Mouse (Mus musculus): Measurements from ENCODE around the gene Muc4. TPM values are rescaled to one million over a fixed set of nuclear protein-coding genes. Genes with fewer than 3 reads are reported as not detected.

Muc4 gene
- total RNA-seq, 1 experiment from 2014 or later = not detected

DNA sequence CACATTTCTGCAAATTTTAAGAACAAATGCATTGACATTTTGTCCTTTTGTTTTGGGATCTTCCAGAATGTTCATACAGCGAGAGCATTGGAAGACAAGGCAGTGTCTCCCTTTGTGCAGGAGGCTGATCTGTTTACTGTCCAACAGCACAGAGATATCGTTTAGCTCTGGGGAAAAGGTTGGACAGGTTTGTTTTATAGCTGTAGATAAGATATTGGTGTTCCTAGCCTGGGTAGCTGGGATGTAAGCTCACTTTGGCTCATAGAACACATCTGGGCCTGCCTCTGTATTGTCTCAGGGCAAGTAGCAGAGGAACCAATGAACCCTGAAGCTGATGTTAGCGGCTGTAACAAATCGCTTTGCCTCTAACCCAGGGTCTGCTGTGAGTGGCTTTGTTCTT, 11.9 kb upstream of the Muc4 start:
- ATAC-seq (replicated peaks; ENCODE audit: low read depth, poor library complexity, severe bottlenecking) = no peak

DNA sequence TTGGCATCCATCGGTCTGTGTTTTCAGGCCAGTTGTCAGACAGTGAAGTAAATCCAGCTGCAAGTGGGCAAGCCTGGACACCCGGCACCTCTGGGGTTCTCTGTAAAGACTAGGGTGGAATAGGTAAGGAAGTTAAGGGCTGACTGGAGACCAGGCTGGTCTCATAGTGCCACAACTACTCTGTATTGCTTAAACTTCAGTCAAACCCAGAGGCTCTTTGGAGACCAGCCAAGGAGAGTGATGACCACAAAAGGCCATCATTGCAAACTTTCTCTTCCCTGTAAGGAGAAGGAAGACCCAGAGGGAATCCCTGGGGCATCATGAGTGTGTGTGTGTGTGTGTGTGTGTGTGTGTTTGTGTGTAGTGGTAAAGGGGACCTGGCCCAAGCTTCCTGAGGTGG, 11.4 kb upstream of the Muc4 start:
- ATAC-seq (replicated peaks; ENCODE audit: low read depth, poor library complexity, severe bottlenecking) = no peak

DNA sequence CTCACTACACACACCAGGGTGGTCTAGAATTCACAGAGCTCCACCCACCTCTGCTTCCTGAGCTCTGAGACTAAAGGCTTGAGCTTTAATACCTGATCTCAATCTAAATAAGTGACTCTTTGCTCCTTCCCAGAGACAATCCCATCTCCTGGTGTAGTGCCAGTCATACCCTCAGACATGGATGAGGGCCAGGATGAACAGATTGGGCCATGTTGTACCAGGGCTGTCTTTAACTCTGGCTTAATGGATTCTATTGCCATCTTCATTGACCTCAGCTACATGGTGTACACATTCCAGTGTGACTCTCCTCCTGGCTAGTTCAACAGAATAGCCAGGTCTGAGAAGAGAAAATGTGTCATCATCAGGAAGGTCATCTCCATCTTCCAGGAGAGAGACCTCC, 9.2 kb upstream of the Muc4 start:
- no peak for ATAC-seq (replicated peaks; ENCODE audit: low read depth, poor library complexity, severe bottlenecking)

DNA sequence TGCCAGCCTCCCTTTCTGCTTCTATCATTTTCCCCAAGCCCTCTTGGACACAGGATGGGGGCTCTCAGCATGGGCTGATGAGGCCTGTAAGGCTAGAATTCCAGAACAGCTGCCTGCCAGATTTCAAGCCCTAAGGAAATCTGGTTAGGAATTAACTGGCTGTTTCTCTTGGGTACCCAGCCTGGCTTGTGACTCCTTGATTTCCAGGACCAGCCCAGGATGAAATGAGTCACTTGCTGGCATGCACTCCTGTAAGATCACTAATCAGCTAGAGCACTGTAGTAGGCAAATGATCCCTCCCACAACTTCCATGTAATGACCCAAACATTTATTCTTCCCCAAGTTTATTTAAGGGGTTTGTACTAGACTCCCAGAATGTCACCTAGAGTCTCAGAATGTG, 7.4 kb upstream of the Muc4 start:
- ATAC-seq (replicated peaks; ENCODE audit: low read depth, poor library complexity, severe bottlenecking) = no peak

DNA sequence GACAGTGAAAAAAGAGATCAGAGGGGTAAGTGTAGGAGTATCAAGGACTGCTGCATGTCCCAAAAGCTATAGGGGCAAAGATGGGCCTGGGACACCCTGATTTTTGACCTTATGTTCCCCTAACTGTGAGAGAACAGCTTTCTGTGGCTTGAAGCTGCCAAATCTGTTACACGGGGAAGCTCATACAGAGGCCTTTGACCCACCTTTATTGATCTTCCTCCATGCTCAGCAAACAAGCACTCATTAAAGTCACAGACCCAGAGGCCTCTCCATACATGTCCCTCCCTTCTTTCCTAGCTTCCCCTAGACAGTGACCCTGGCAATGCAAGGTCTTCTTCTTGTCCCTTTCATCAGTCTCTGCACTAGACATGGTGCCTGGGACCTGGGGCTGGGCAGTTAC, 7.0 kb upstream of the Muc4 start:
- no peak for ATAC-seq (replicated peaks; ENCODE audit: low read depth, poor library complexity, severe bottlenecking)

DNA sequence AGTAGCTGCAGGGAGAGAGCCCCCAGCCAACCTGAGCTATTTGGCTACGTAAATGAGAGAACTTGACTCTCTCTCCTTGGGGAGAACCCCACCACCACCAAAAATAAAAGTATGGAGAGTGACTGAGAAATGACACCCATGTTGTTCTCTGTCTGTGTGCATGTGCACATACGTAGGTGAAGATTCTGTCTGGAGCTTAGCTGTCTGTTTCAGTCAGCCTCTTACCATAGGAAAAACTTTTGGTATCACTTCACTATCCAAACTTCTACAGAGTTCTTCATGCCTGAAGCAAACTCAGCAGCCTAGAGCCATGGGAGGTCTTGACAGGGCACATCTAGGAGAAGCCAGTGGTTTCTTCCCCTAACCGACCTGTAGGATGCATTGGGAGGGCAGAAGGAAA, 2.5 kb upstream of the Muc4 start:
- no peak for ATAC-seq (replicated peaks; ENCODE audit: low read depth, poor library complexity, severe bottlenecking)

DNA sequence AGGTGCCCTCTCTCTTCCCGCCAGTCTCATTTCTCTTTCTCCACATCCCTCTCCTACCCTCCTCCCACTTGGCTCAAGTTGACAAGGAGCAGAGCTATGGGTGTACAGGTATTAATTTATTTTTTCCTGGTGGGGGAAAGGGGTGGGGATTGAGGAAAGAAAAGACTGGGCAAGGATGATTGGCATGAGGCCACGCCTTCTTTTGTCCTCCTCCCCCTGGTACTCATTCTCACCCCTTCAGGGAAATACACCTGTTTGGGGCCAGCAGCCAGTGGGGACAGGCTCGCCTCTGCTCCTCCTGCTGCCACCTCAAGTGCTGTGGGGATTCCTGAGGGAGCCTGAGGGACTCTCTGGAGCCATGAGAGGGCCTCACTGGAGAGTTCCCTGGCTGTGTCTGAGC, 336 bp downstream of the Muc4 start:
- ATAC-seq (replicated peaks; ENCODE audit: low read depth, poor library complexity, severe bottlenecking) = no peak

DNA sequence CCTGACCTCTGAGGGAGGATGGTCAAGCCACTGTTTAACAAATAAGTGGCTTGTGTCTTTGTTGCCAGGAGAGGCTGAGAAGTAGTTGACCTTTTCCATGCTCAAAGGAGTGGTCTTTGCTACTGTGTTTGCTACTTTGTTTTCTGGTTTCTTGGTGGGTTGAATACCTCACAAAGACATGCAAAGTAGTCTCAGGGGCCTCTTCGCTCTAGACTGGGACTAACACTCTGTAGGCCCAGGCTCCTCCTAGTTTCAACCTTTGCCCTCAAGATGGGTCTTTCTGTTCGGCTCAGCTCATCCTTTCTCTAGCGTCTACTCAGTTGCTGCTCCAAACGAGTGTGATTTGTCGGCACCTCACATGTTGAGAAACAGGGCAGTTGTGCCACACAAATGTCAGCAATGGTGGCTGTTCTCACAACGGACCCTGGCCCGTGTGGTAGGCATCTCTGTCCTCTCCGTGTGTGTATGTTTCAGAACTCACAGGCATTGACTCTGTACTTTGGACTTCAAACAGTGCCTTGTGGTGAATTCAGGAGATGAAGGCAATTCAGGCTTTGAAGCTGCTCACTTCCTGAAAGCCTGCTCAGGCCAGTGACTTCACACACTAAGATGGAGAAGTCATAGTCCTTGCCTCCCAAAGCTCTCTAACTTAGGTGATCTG, 4.4 kb downstream of the Muc4 start:
- no peak for ATAC-seq (replicated peaks; ENCODE audit: low read depth, poor library complexity, severe bottlenecking)

DNA sequence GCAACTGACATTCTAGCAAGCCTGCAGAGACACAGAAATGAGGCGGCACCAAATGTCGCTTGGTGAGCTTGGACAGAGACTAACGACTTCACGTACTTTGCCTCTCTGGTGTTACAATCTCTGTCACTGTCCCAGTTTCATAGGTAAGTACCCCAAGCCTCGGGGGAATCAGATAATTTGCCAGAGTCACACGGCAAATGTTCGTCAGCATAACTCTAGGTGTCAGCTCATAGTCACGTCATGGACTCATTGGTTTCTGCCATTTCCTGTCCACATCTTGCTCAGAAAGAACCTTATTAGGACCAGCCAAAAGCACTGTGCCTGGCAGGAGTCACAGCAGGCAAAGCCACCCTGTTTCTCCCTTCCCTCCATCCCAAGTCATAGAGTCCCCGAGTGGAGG, 5.7 kb downstream of the Muc4 start:
- no peak for ATAC-seq (replicated peaks; ENCODE audit: low read depth, poor library complexity, severe bottlenecking)

DNA sequence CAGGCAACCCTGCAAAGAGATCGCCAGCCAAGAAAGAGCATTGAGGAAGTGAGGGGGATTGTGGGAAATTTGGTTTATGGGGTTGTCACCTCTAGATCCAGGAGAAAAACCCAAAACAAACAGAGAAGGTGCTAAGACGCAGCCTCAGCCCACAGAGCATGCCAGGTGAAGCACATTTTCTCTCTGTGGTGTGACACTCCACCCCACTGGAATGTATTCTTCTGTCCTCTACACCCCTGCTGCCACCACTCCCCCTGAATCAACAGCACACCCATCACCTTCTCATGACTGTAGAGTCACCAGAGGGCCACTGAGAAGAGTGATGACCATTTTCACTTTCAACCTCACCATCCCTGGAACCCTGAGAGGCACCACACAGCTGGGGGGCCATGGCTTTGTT, 7.0 kb downstream of the Muc4 start:
- no peak for ATAC-seq (replicated peaks; ENCODE audit: low read depth, poor library complexity, severe bottlenecking)

DNA sequence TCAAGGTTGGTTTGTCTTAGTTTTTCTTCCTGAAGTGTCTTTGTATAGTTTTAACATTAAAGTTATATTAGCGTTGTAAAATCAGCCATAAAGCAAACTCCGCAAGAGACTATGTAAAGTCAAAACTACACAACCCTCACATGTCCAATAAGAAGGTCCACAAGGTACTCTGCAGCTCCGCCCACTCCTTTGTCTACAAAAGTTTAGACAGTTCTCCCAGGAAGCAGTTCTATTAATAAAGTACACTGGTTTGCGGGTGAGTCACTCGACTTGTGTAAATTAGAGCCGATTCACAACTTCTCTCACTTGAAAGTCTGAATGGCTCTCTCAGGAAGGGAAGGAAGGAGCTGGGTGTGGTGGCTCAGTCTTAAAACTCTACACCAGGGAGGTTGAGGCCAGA, 10.2 kb downstream of the Muc4 start:
- ATAC-seq (replicated peaks; ENCODE audit: low read depth, poor library complexity, severe bottlenecking) = no peak

DNA sequence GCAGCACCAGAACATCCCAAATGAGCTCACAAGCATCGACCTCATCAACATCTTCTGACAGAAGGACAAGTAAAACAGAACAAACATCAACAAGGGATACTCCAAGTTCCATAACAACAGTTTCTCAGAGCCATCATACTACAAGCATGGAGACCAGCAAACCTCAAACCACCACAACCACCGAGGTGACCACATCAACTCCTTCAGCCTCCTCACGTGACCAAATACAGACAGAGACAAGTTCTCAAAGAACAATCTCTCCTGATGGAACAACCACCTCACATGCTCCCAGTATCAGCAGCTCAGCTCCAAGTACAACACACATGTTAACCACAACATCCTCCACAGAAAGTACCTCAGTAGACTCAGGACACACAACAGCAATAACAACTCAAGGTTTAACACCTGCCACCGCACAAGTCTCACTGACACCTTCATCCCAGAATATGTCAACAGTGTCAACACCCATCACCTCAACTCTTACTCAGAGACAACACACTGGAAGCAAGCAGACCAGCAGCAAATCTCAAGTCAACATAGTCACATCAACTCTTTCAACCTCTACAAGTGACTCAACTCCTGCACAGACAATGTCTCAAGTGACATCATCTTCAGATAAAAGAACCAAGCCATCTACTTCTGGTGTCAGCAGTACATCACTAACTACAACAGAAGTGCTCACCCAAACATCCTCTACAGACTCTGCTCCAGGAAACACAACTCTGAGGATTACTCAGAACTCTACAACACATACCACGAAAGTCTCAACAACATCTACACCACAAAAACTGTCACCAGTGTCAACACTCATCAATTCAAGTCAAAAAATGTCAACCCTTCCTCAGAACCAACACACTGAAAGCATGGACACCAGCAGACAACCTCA, 14.8 kb downstream of the Muc4 start:
- no peak for ATAC-seq (replicated peaks; ENCODE audit: low read depth, poor library complexity, severe bottlenecking)

DNA sequence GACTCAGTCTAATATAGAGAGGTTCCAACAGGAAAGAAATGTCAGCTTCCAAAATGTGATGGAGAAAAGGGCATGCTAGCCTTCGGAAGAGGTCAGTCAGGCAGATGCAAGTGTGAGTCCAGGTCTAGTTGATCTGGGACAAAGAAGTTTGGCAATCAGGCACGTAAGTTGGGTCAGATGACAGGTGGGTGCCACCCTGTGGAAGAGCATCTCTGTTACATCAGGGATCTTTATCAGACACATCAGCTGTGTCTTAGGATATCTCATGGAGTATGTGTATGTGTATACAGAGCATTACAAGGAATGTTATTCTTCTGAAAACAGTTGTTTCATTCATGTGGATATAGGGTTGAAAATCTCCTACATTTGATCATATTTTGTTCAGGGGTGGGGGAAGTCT, 28.9 kb downstream of the Muc4 start:
- ATAC-seq (replicated peaks; ENCODE audit: low read depth, poor library complexity, severe bottlenecking) = no peak

DNA sequence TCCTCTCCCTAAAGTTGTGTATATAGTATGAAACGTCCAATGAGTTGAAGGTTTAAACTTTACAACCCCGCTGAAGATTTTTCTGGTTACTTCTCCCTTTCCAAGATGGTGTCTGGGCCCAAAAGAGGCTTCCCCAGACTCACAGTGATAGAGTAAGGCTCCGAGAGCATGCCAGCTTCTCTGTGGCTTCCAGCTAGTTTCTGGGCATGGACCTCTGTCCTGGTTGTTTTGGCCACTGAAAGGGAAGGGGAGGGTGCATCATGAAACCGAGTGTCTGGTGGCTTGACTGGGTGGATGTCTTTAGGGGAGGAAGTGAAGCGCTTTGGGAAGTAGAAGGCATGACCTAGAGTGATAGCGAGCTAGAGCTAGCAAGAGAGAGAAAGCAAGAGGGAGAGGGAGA, 29.3 kb downstream of the Muc4 start:
- no peak for ATAC-seq (replicated peaks; ENCODE audit: low read depth, poor library complexity, severe bottlenecking)

DNA sequence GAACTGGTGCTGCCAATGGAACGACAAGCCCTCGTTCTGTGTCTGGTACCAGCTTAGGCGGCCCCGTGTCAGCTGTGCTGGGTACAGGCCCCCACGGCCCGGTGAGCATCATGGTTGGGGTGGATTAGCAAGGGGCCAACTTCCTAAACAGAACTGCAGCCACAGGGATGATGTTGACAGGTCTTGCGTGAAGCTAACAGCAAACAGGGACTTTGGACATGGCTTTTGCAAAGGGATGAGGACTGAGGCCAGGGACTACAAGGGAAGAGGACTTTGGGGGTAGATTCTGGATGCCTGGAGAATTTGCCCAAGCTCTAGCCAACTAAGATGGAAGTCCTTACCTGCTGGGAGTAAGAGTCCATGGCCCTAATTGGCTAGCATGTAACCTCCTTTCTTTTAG, 31.2 kb downstream of the Muc4 start:
- no peak for ATAC-seq (replicated peaks; ENCODE audit: low read depth, poor library complexity, severe bottlenecking)

DNA sequence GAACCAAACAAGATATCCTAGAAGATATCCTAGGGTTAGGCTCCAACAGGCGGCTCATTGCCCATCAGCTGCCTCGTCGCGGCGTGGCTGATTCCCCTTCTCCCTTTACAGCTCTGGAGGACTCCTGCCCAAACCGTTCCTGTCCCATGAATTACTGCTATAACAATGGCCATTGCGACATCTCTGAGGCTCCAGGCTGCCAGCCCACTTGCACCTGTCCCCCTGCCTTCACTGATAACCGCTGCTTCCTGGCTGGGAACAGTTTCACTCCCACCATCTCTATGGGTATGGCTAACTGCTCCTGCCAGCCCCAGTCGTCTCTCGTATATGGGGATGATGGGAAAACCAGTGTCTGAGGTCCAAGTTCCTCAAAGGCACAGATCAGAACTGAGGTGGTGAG, 41.0 kb downstream of the Muc4 start:
- ATAC-seq (replicated peaks; ENCODE audit: low read depth, poor library complexity, severe bottlenecking) = no peak

DNA sequence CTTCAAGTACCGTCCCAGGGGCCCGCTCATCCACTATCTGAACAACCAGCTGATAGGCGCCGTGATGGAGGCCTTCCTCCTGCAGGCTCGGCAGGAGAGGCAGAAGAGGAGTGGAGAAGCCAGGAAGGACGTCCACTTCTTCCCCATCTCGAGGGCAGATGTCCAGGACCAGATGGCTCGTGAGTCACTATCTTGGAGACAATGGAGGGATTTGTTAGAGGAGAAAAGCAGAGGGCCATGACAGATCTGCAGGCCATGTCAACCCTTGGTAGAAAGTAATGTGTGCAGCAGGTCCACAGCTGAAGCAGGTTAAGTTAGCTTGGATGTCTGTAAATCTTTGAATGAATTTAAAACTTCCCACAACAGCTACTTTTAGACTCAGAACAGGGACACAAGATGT, 43.3 kb downstream of the Muc4 start:
- ATAC-seq (replicated peaks; ENCODE audit: low read depth, poor library complexity, severe bottlenecking) = no peak

DNA sequence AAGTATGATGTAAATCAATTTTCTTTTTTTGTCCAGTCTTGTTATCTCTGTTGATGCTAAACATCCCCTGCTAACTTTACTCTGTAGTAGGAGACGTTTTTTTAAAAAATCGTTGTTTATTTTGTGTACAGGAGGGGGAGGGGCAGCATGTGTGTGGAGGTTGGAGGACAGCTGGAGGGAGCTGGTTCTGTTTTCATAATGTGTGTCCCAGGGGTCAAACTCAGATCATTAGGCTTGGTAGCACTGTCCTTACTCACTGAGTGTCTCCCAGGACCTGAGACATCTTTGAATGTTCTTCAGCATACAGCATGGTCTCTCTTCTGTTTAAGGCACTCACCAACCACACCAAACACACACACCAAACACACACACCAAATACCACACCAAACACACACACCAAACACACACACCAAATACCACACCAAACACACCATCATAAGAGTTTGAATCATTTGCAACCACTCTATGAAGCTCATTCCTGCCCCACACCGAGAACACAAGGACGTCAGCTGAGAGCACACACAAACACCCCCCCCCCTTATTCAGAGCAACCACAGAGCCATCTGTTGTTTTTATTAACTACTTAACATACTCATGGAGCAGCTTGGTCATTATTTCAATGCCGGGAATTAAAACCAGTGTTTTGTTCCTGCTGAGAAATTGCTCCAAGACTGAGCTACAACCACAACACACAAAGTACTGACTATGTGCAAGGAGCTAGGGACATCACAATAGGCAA, 47.8 kb downstream of the Muc4 start:
- ATAC-seq (replicated peaks; ENCODE audit: low read depth, poor library complexity, severe bottlenecking) = no peak

DNA sequence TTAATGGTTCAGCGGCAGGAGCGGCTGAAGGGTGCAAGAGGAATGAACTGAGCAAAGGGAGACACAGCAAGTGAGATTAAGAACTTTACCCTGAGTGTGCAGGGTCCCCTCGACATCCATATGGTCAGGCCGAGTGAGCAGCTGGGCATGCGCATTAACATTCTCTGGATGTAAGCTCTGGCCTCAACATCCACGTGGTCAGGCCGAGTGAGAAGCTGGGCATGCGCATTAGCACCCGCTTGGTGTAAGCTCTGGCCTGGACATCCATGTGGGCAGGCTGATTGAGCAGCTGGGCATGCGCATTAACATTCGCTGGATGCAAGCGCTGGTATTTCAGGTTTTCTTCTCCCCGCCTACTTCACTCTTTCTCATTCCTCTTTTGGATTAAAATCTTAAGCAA, 49.2 kb downstream of the Muc4 start:
- ATAC-seq (replicated peaks; ENCODE audit: low read depth, poor library complexity, severe bottlenecking) = no peak

DNA sequence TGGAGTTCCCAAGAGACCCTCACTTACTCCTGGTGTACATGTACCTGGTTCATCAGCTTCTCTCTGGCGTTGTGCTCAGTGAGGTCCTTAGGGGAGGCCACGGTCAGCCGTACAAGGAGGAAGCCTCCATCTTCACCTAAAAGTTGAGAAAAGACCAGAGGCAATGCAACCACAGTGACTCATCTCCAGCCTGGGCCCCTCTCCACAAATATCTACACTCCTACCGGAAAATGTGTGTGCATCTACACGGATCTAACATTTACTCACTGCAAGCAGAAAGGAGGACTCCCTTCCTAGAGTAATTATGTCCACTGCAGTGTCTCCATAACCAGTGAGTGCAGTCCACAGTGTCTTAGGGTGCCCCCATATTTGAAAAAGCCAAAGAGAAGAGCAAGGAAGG, 54.4 kb downstream of the Muc4 start:
- ATAC-seq (replicated peaks; ENCODE audit: low read depth, poor library complexity, severe bottlenecking) = no peak

DNA sequence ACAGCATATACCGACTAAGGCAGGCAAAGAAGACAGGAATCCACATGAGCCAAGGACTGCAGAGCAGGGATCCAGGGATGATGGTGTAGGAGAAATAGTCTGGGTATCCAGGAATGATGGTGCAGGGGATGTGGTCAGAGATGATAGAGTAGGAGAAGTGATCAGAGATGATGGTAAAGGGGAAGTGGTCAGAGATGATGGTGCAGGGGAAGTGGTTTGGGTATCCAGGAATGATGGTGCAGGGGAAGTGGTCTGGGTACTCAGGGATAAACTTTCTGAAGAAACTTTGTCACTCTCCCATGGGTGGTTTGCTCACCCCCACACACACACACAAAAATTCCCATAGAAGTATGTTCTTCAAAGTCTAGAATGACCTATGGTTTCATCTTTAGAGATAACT, 59.5 kb downstream of the Muc4 start:
- peak; percentile 80 for ATAC-seq (replicated peaks; ENCODE audit: low read depth, poor library complexity, severe bottlenecking)
